Mouse (Mus musculus): Measurements from ENCODE around the gene Mipep. TPM values are rescaled to one million over a fixed set of nuclear protein-coding genes. Genes with fewer than 3 reads are reported as not detected.

Mipep gene
- total RNA-seq, 2 experiments from 2014 or later = 28.7 to 29.1 TPM

- DNase-seq (ENCODE audit: low spot score in 2 of 2) = no peak
Observed at GRCm38 (mm10) chr14:60798721-60799120, 14.3 kb downstream of the Mipep start.

- DNase-seq (ENCODE audit: low spot score in 2 of 2) = no peak
Observed at GRCm38 (mm10) chr14:60799762-60800728, 15.7 kb downstream of the Mipep start.

- DNase-seq (ENCODE audit: low spot score in 2 of 2) = no peak
Observed at GRCm38 (mm10) chr14:60802026-60802425, 17.7 kb downstream of the Mipep start.

- DNase-seq (ENCODE audit: low spot score in 2 of 2) = no peak
Observed at GRCm38 (mm10) chr14:60804978-60805377, 20.6 kb downstream of the Mipep start.

- no peak for DNase-seq (ENCODE audit: low spot score in 2 of 2)
Observed at GRCm38 (mm10) chr14:60805871-60806270, 21.5 kb downstream of the Mipep start.

GRCm38 (mm10) chr14:60806891-60807344 is 22.5 kb downstream of the Mipep start:
- DNase-seq (ENCODE audit: low spot score in 2 of 2) = no peak

- no peak for DNase-seq (ENCODE audit: low spot score in 2 of 2)
Observed at GRCm38 (mm10) chr14:60809881-60810280, 25.5 kb downstream of the Mipep start.

GRCm38 (mm10) chr14:60811547-60811946 is 27.2 kb downstream of the Mipep start:
- DNase-seq (ENCODE audit: low spot score in 2 of 2) = no peak

- DNase-seq (ENCODE audit: low spot score in 2 of 2) = no peak
Observed at GRCm38 (mm10) chr14:60815098-60815497, 30.7 kb downstream of the Mipep start.

- no peak for DNase-seq (ENCODE audit: low spot score in 2 of 2)
Observed at GRCm38 (mm10) chr14:60818045-60818444, 33.7 kb downstream of the Mipep start.

- DNase-seq (ENCODE audit: low spot score in 2 of 2) = no peak
Observed at GRCm38 (mm10) chr14:60830096-60830495, 45.7 kb downstream of the Mipep start.

- no peak for DNase-seq (ENCODE audit: low spot score in 2 of 2)
Observed at GRCm38 (mm10) chr14:60836709-60837108, 52.3 kb downstream of the Mipep start.

- no peak for DNase-seq (ENCODE audit: low spot score in 2 of 2)
Observed at GRCm38 (mm10) chr14:60839654-60840053, 55.3 kb downstream of the Mipep start.

- DNase-seq (ENCODE audit: low spot score in 2 of 2) = no peak
Observed at GRCm38 (mm10) chr14:60841977-60842659, 57.7 kb downstream of the Mipep start.

GRCm38 (mm10) chr14:60843596-60843995 is 59.2 kb downstream of the Mipep start:
- no peak for DNase-seq (ENCODE audit: low spot score in 2 of 2)

GRCm38 (mm10) chr14:60845261-60846045 is 61.1 kb downstream of the Mipep start:
- no peak for DNase-seq (ENCODE audit: low spot score in 2 of 2)

GRCm38 (mm10) chr14:60846174-60846573 is 61.8 kb downstream of the Mipep start:
- DNase-seq (ENCODE audit: low spot score in 2 of 2) = no peak

- DNase-seq (ENCODE audit: low spot score in 2 of 2) = no peak
Observed at GRCm38 (mm10) chr14:60848194-60848593, 63.8 kb downstream of the Mipep start.

GRCm38 (mm10) chr14:60850101-60850500 is 65.7 kb downstream of the Mipep start:
- DNase-seq (ENCODE audit: low spot score in 2 of 2) = no peak

- no peak for DNase-seq (ENCODE audit: low spot score in 2 of 2)
Observed at GRCm38 (mm10) chr14:60851632-60852031, 67.3 kb downstream of the Mipep start.

- no peak for DNase-seq (ENCODE audit: low spot score in 2 of 2)
Observed at GRCm38 (mm10) chr14:60856199-60856912, 72.0 kb downstream of the Mipep start.
